Mouse (Mus musculus) left cerebral cortex, adult 2 months (tissue): ENCODE results near the gene Pou6f2. TPM values are rescaled to one million over a fixed set of nuclear protein-coding genes. Genes with fewer than 3 reads are reported as not detected.
A peak's percentile ranks its signal among the peaks of the same experiment; 100 is the strongest.

Experiments
- DNase-seq, 2 experiments: peaks; one replicate each; pipeline ENCODE4 v3.0.0; 2021 to 2022; ENCODE audit warnings: low spot score in 2 of 2, mixed read lengths in 1 of 2; ENCODE audit errors: extremely low spot score in 1 of 2
- H3K27ac ChIP-seq: fragments of 200-600 bp; 2 replicates; pipeline ENCODE4 v1.8.1; 2022
- H3K4me3 ChIP-seq: fragments of 200-600 bp; 2 replicates; pipeline ENCODE4 v1.8.1; 2022
- CTCF ChIP-seq: fragments of 200-600 bp; IDR thresholded peaks from 2 replicates; pipeline ENCODE4 v1.8.1; 2022; ENCODE audit warnings: antibody characterized with exemption, mild to moderate bottlenecking, moderate library complexity
- intact Hi-C: fragments of 180-260 bp; cut with DNase I; formaldehyde crosslinking; loops from one replicate; pipeline ENCODE4 v1.15.1; 2025
- total RNA-seq, 2 experiments: library from RNA; stranded (reverse); gene quantifications; 2 replicates each; pipeline ENCODE4 v1.2.3; 2021

Gene Pou6f2
- total RNA-seq, 2 experiments from 2014 or later = 4.3 to 5.9 TPM

GRCm38 (mm10) chr13:18204476-18205250, 192.8 kb downstream of the Pou6f2 start:
- intact Hi-C loops = no loop called here
- no peak overlapping the region for H3K27ac ChIP-seq

DNA sequence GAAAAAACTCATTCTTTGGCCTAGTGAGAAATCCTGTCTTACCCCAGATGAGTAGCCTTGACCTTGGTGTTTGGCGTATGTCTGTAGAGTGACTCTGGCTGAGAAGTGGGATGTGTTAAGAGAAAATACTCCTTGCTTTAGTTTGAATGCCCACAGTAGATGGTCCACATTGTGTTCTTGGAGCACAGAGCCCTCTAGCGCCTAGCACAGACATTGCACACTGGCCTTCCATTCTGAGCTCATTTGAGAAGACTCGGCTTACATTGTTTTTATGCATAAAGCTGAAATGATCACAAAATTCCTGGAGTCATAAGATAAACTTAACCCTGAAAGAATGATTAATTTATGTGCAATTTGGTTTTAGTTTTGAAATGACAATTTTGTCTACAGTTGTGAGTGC, 223.5 kb downstream of the Pou6f2 start:
- peak; percentile 59 for TF ChIP-seq CTCF
- intact Hi-C loops = no loop called here
- H3K4me3 ChIP-seq = no peak overlapping the region
- no peak overlapping the region for H3K27ac ChIP-seq
- peak in 1 of 2 experiments; percentile 14 for DNase-seq

More at GRCm38 (mm10) chr13:18204476-18205250, 192.8 kb downstream of the Pou6f2 start:
- DNase-seq = no peak
- H3K4me3 ChIP-seq = no peak overlapping the region
- TF ChIP-seq CTCF = no peak

DNA sequence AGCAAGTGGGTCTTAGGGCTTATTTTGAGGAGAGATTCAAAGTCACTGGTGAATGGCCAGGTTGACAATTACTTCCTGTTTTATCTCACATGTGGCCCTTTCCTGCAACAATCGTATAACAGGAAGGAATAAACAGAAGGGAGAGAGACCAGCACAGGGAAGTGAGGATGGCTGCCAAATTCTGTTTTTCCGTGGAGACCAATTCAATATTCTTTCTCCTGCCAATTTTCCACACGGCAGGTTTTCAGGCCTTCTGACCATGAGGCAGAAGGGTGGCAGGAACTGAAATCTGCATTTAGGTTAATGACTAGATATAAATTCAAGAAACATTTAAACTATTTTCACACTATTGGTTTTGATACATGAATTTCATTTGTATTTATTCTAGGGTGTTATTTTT, 224.5 kb downstream of the Pou6f2 start:
- intact Hi-C loops = no loop called here
- no peak overlapping the region for H3K4me3 ChIP-seq
- no peak for DNase-seq
- H3K27ac ChIP-seq = no peak overlapping the region
- TF ChIP-seq CTCF = no peak

GRCm38 (mm10) chr13:18172334-18172733, 225.2 kb downstream of the Pou6f2 start:
- intact Hi-C loops = no loop called here
- DNase-seq = no peak

DNA sequence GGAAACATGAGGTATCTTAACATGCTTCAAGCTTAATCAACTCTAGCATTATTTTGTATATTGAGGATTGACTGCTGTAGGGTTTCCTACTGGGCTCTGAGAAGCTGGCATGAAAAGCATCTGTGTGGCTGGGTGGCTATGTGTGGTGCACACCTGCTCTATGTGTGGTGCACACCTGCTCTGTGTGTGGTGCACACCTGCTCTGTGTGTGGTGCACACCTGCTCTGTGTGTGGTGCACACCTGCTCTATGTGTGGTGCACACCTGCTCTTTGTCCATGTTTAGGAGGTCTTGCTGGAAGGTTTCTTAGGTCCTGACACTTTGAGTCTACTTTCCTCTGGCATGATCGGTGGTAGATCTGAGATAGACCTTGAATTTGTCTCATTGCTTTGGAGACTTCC, 233.3 kb downstream of the Pou6f2 start:
- no peak for DNase-seq
- TF ChIP-seq CTCF = no peak
- intact Hi-C loops = no loop called here
- no peak overlapping the region for H3K4me3 ChIP-seq
- H3K27ac ChIP-seq = no peak overlapping the region

More at GRCm38 (mm10) chr13:18172334-18172733, 225.2 kb downstream of the Pou6f2 start:
- no peak overlapping the region for H3K4me3 ChIP-seq
- no peak for TF ChIP-seq CTCF
- no peak overlapping the region for H3K27ac ChIP-seq

DNA sequence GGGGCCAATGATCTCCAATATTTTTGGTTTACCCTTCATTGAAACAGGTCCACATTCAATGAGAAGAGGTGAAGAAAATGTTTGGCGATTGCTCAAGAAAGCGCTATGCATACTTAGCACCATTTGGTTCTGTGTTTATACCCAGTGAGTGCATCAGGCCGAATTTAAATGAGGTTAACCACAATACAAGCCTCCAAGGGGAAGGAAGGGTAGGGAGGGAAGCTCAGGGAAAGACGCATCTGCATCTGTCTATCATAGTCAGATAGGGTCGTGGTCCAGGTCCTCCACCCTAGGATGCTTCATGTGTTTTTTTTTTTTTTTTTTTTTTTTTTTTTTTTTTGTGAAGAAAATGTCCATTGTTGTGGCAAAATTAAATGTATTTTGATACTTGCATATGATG, 236.9 kb downstream of the Pou6f2 start:
- Histone ChIP-seq H3K27ac (no peak overlapping the region), H3K4me3 (no peak overlapping the region)
- no peak for DNase-seq
- intact Hi-C loops = no loop called here
- no peak for TF ChIP-seq CTCF

- TF ChIP-seq CTCF = no peak
- DNase-seq = no peak
- no peak overlapping the region for H3K27ac ChIP-seq
- intact Hi-C loops = no loop called here
- no peak overlapping the region for H3K4me3 ChIP-seq
These were observed 243.4 kb downstream of the Pou6f2 start for GRCm38 (mm10) chr13:18153949-18154582.

- DNase-seq = no peak
- TF ChIP-seq CTCF = no peak
- Histone ChIP-seq H3K4me3 (no peak overlapping the region), H3K27ac (no peak overlapping the region)
- intact Hi-C loops = no loop called here
These were observed 263.8 kb downstream of the Pou6f2 start for GRCm38 (mm10) chr13:18133646-18134045.

- no peak for DNase-seq
- no peak for TF ChIP-seq CTCF
- H3K4me3 ChIP-seq = no peak overlapping the region
- intact Hi-C loops = no loop called here
- H3K27ac ChIP-seq = no peak overlapping the region
These were observed 264.3 kb downstream of the Pou6f2 start for GRCm38 (mm10) chr13:18133193-18133592.

GRCm38 (mm10) chr13:18131324-18131723, 266.2 kb downstream of the Pou6f2 start:
- DNase-seq = no peak
- Histone ChIP-seq H3K27ac (no peak overlapping the region), H3K4me3 (no peak overlapping the region)
- no peak for TF ChIP-seq CTCF
- intact Hi-C loops = no loop called here

- H3K27ac ChIP-seq = no peak overlapping the region
- no peak overlapping the region for H3K4me3 ChIP-seq
- intact Hi-C loops = loop anchor here (10.0 kb wide), 1 partner anchor 365 kb away; no protein-coding TSS in a partner anchor
- DNase-seq = no peak
- TF ChIP-seq CTCF = no peak
These were observed 267.8 kb downstream of the Pou6f2 start for GRCm38 (mm10) chr13:18129697-18130096.

DNA sequence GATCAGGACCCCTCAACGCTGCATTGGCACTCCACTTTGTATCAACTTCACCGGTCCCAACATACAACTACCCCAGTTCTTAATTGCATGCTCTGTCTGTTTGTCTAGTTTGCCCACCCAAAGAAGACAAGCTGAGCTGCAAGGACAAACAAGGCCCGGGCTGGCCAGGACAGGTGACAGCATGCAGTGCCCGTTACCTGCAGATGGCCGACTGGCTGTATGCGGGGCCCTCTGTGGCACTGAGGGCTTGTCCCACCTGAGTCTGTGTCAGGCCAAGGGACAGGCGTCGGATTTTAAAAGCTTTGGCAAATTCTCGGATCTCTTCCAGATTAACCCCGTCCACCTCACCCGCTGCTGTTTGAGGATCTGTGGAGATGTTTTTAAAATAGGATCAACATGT, 268.7 kb downstream of the Pou6f2 start:
- Histone ChIP-seq H3K4me3 (no peak overlapping the region), H3K27ac (no peak overlapping the region)
- DNase-seq = no peak
- intact Hi-C loops = loop anchor here (10.0 kb wide), 1 partner anchor 366 kb away; no protein-coding TSS in a partner anchor
- no peak for TF ChIP-seq CTCF
